Mouse (Mus musculus) NIH3T3 (cell line): ENCODE measurements around the gene Rmdn3.
A peak's percentile ranks its signal among the peaks of the same experiment; 100 is the strongest.

ENCODE experiments used
- DNase-seq: peaks from one replicate; pipeline ENCODE4 v3.0.0-alpha.2; 2012; ENCODE audit warnings: low read depth

The Rmdn3 gene

DNA sequence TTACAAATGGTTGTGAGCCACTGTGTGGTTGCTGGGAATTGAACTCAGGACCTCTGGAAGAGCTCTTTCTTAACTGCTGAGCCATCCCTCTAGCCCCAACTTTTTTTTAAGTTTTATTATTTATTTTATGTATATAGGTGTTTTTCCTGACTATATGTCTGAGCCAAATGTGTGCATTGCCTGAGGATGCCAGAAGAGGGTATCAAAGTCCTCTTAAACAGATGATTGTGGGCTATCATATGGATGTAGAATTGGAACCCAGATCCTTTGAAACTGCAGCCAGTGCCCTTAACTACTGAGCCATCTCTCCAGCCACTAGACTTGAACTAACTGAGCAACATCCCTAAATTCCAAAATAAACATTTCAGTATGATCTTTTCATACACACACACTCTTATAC is 55.3 kb downstream of the Rmdn3 start:
- peak; percentile 69 for DNase-seq
